Mouse (Mus musculus): ENCODE data around the gene Ahnak. TPM values are rescaled to one million over a fixed set of nuclear protein-coding genes. Genes with fewer than 3 reads are reported as not detected.

The Ahnak gene
- polyA plus RNA-seq, 1 experiment from 2014 or later = 4.5 TPM

DNA sequence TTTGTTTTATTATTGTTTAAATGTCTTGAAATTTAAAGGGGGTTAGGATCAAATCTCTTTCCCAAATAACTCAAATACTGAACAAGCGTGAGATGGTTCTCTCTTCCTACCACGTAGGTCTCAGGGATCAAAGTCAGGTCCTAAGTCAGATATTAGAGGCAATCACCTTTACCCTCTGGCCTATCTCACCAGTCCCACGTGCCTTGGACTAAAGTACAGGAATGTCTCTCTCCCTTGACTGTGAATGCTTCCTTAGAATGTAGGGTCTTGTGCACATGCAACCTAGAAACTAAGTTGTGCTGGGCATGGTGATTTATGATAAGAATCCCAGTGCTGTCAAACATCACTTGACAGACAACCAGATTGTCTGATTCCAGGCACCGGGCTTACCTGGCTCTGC lies 50.2 kb downstream of the Ahnak start:
- Histone ChIP-seq H3K4me1 (ENCODE audit: control insufficient read depth, insufficient read depth, low read length) (no peaks in the 10 kb centered on the region), H3K9ac (ENCODE audit: low read length) (no peak overlapping the region), H3K4me3 (ENCODE audit: low read depth, low read length) (no peak overlapping the region), H3K27ac (ENCODE audit: low read depth, low read length) (no peak overlapping the region), H3K36me3 (ENCODE audit: control insufficient read depth, insufficient read depth, low read length) (no peaks in the 10 kb centered on the region), H3K4me2 (ENCODE audit: low read depth) (no peak overlapping the region), H3K27me3 (ENCODE audit: control insufficient read depth, insufficient read depth, low read length) (no peaks in the 10 kb centered on the region), H3K9me3 (ENCODE audit: control insufficient read depth, low read length) (no peaks in the 10 kb centered on the region)
- 82% methylated on average over 4 of the region's 4 CpGs for WGBS
- ATAC-seq (ENCODE audit: insufficient read depth, low FRiP score, low TSS enrichment) (no peak), DNase-seq (ENCODE audit: low spot score) (no peak)

DNA sequence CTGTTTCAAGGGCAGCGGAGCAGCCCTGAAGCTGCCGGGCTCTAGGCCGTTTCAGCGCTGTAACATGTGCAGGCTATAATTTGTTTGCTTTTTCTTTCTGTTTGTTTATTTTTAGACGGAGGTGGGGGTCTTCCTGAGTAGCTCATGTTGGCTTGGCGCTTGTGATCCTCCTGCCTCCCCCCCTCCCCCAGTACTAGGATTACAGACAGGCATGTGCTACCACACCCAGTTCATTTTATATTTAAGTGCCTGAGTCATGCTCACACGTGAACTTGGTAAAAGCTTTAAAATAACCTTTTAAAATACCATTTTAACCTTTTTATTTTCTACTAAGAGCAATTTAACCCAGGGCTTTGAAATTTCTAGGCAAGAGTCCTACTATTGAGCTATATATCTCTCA lies 50.8 kb downstream of the Ahnak start:
- no peaks in the 10 kb centered on the region for H3K4me1 ChIP-seq (ENCODE audit: control insufficient read depth, insufficient read depth, low read length)
- no peak overlapping the region for H3K4me3 ChIP-seq (ENCODE audit: low read depth, low read length)
- H3K36me3 ChIP-seq (ENCODE audit: control insufficient read depth, insufficient read depth, low read length) = no peaks in the 10 kb centered on the region
- H3K4me2 ChIP-seq (ENCODE audit: low read depth) = no peak overlapping the region
- no peaks in the 10 kb centered on the region for H3K9me3 ChIP-seq (ENCODE audit: control insufficient read depth, low read length)
- H3K27ac ChIP-seq (ENCODE audit: low read depth, low read length) = no peak overlapping the region
- no peak for ATAC-seq (ENCODE audit: insufficient read depth, low FRiP score, low TSS enrichment)
- H3K27me3 ChIP-seq (ENCODE audit: control insufficient read depth, insufficient read depth, low read length) = no peaks in the 10 kb centered on the region
- 63% methylated on average over 7 of the region's 7 CpGs for WGBS
- no peak overlapping the region for H3K9ac ChIP-seq (ENCODE audit: low read length)
- no peak for DNase-seq (ENCODE audit: low spot score)

DNA sequence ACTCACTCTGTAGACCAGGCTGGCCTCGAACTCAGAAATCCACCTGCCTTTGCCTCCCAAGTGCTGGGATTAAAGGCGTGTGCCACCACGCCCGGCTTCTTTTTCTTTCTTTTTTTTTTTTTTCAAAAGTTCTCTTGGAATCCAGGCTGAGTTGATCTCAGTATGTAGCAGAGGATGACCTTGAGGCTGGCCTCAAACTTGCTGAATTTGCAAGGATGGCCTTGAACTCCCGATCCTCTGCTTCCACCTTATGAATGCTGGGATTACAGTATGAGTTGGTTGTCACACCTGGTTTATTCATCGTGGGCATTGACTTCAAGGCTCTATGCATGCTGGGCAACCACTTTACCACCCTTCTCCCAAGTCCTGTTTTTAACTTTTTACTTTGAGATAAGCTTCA lies 51.6 kb downstream of the Ahnak start:
- Histone ChIP-seq H3K27me3 (ENCODE audit: control insufficient read depth, insufficient read depth, low read length) (no peaks in the 10 kb centered on the region), H3K4me1 (ENCODE audit: control insufficient read depth, insufficient read depth, low read length) (no peaks in the 10 kb centered on the region), H3K27ac (ENCODE audit: low read depth, low read length) (no peak overlapping the region), H3K9ac (ENCODE audit: low read length) (no peak overlapping the region), H3K9me3 (ENCODE audit: control insufficient read depth, low read length) (no peaks in the 10 kb centered on the region), H3K4me2 (ENCODE audit: low read depth) (no peak overlapping the region), H3K36me3 (ENCODE audit: control insufficient read depth, insufficient read depth, low read length) (no peaks in the 10 kb centered on the region), H3K4me3 (ENCODE audit: low read depth, low read length) (no peak overlapping the region)
- no peak for DNase-seq (ENCODE audit: low spot score)
- 84% methylated on average over 6 of the region's 6 CpGs for WGBS
- ATAC-seq (ENCODE audit: insufficient read depth, low FRiP score, low TSS enrichment) = no peak

DNA sequence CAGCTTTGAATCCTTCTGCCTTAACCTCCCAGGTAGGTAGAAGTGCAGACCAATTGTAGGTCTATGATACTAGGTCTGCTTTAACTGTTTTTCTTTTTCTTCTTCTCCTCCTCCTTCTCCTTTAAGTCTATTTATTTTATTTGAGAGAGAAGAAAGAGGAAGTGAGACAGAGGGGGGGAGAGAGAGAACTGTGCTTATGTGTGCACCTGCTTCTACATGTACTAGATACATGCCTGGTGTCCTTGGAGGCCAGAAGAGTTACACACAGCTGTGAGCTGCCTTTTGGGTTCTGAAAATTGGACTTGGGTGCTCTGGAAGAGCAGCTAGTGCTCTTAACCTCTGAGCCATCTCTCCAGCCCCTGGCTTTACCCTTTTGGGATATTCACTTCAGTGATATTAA lies 52.0 kb downstream of the Ahnak start:
- Histone ChIP-seq H3K9ac (ENCODE audit: low read length) (no peak overlapping the region), H3K27me3 (ENCODE audit: control insufficient read depth, insufficient read depth, low read length) (no peaks in the 10 kb centered on the region), H3K9me3 (ENCODE audit: control insufficient read depth, low read length) (no peaks in the 10 kb centered on the region), H3K4me2 (ENCODE audit: low read depth) (no peak overlapping the region), H3K4me1 (ENCODE audit: control insufficient read depth, insufficient read depth, low read length) (no peaks in the 10 kb centered on the region), H3K27ac (ENCODE audit: low read depth, low read length) (no peak overlapping the region), H3K4me3 (ENCODE audit: low read depth, low read length) (no peak overlapping the region), H3K36me3 (ENCODE audit: control insufficient read depth, insufficient read depth, low read length) (no peaks in the 10 kb centered on the region)
- DNase-seq (ENCODE audit: low spot score) = no peak
- no peak for ATAC-seq (ENCODE audit: insufficient read depth, low FRiP score, low TSS enrichment)

DNA sequence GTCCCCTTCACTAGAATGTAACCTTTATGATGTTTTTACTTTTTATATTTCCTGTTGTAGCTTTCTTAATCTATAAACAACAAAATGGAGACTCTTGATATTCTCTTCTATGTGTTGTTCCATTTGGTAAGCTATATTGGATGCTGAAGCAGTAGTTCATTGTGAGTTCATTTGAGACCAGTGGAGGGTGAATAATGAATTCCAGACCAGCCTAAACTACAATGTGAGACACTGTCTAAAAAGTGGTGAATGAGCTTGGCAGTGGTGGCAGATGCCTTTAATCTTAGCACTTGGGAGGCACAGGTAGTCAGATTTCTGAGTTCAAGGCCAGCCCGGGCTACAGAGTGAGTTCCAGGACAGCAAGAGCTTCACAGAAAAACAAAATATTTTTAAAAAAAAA lies 54.0 kb downstream of the Ahnak start:
- no peak overlapping the region for H3K27ac ChIP-seq (ENCODE audit: low read depth, low read length)
- no peak for ATAC-seq (ENCODE audit: insufficient read depth, low FRiP score, low TSS enrichment)

DNA sequence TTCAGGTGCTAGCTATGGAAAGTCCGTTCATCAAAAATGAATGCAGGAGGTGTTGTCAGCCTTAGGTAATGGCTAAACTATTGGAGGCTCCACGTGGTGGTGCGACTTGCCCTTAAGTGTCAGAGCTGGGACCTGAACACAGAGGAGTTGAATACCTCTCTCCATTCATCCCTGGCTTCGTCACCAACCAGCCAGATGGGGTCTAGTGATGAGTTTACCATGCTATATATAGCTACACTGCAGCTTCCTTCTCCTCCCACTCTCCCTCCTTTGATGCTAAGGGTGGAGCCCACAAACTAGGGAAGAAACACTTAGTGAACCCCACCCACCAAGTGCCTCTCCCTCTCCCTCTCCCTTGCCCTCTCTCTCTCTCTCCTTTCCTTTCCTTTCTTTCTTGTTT lies 55.2 kb downstream of the Ahnak start:
- Histone ChIP-seq H3K4me2 (ENCODE audit: low read depth) (no peak overlapping the region), H3K9ac (ENCODE audit: low read length) (no peak overlapping the region), H3K4me1 (ENCODE audit: control insufficient read depth, insufficient read depth, low read length) (no peaks in the 10 kb centered on the region), H3K4me3 (ENCODE audit: low read depth, low read length) (no peak overlapping the region), H3K9me3 (ENCODE audit: control insufficient read depth, low read length) (no peaks in the 10 kb centered on the region), H3K27me3 (ENCODE audit: control insufficient read depth, insufficient read depth, low read length) (no peaks in the 10 kb centered on the region), H3K36me3 (ENCODE audit: control insufficient read depth, insufficient read depth, low read length) (no peaks in the 10 kb centered on the region), H3K27ac (ENCODE audit: low read depth, low read length) (no peak overlapping the region)
- DNase-seq (ENCODE audit: low spot score) (no peak), ATAC-seq (ENCODE audit: insufficient read depth, low FRiP score, low TSS enrichment) (no peak)
- WGBS = 62% methylated on average over 4 of the region's 4 CpGs

More for the DNA sequence above, 54.0 kb downstream of the Ahnak start:
- no peaks in the 10 kb centered on the region for H3K9me3 ChIP-seq (ENCODE audit: control insufficient read depth, low read length)
- DNase-seq (ENCODE audit: low spot score) = no peak
- WGBS = 79% methylated on average over 1 of the region's 1 CpGs
- H3K36me3 ChIP-seq (ENCODE audit: control insufficient read depth, insufficient read depth, low read length) = no peaks in the 10 kb centered on the region
- H3K4me3 ChIP-seq (ENCODE audit: low read depth, low read length) = no peak overlapping the region
- H3K4me2 ChIP-seq (ENCODE audit: low read depth) = no peak overlapping the region
- no peak overlapping the region for H3K9ac ChIP-seq (ENCODE audit: low read length)
- no peaks in the 10 kb centered on the region for H3K27me3 ChIP-seq (ENCODE audit: control insufficient read depth, insufficient read depth, low read length)
- H3K4me1 ChIP-seq (ENCODE audit: control insufficient read depth, insufficient read depth, low read length) = no peaks in the 10 kb centered on the region

DNA sequence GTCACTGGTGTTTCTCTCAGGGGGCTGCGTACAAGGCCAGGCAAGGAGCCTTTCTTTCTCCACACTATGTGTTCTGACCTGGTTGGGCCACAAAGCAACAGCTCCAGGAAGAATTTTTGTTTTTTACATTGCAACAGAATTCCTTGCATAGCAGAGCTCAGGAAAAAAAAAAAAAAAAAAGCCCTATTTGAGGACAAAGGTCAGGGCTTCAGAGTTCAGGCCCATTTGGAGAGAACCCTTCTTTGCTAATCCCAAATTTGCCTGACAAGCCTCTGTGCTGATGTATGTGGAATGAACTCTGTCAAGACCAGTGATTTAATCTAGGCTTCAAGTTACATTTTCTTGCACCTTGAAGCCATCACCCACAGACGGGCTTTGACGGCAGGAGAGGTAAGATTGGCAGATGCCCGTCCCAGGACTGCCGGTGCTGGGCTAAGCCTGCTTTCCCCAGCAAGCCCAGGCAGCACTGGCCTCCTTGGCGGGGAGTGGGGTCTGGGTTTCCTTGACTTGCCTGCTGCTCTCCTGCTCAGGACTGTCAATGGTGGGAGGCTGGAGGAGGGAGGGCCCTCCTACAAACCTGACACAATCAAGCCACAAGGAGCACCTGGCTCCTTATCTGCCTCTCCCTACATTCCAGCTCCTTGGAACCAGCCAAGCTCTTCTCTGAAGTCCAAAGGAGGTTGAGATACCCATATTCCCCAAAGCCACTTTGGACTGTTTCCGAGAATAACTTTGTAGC lies 58.3 kb downstream of the Ahnak start:
- Histone ChIP-seq H3K4me2 (ENCODE audit: low read depth) (no peak overlapping the region), H3K4me1 (ENCODE audit: control insufficient read depth, insufficient read depth, low read length) (no peaks in the 10 kb centered on the region), H3K27me3 (ENCODE audit: control insufficient read depth, insufficient read depth, low read length) (no peaks in the 10 kb centered on the region), H3K36me3 (ENCODE audit: control insufficient read depth, insufficient read depth, low read length) (no peaks in the 10 kb centered on the region), H3K9me3 (ENCODE audit: control insufficient read depth, low read length) (no peaks in the 10 kb centered on the region), H3K27ac (ENCODE audit: low read depth, low read length) (no peak overlapping the region), H3K9ac (ENCODE audit: low read length) (no peak overlapping the region), H3K4me3 (ENCODE audit: low read depth, low read length) (no peak overlapping the region)
- WGBS = 75% methylated on average over 7 of the region's 7 CpGs
- no peak for ATAC-seq (ENCODE audit: insufficient read depth, low FRiP score, low TSS enrichment)
- no peak for DNase-seq (ENCODE audit: low spot score)

DNA sequence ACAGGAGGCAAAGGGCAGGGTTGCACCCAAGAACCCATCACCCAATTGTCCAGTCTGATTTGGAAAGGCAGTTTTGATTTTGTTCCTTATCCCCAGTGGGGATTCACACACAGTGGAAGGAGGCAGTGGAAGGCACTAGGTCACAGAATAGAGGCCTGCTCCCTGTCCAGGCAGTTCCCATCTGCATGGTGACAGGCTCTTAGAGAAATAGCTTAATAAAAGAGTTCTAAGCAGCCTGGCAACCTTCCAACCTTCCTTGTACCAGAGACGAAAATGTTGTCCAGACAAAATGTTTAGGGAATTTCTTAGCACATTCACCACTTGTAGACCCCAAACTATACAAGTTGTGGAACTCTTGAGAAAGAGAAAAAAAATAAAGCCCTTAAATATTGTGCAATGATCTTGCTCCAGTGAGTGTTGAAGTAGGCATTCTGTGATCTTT lies 58.9 kb downstream of the Ahnak start:
- ATAC-seq (ENCODE audit: insufficient read depth, low FRiP score, low TSS enrichment) = no peak
- Histone ChIP-seq H3K9ac (ENCODE audit: low read length) (no peak overlapping the region), H3K4me2 (ENCODE audit: low read depth) (no peak overlapping the region), H3K4me1 (ENCODE audit: control insufficient read depth, insufficient read depth, low read length) (no peaks in the 10 kb centered on the region), H3K9me3 (ENCODE audit: control insufficient read depth, low read length) (no peaks in the 10 kb centered on the region), H3K27ac (ENCODE audit: low read depth, low read length) (no peak overlapping the region), H3K4me3 (ENCODE audit: low read depth, low read length) (no peak overlapping the region), H3K36me3 (ENCODE audit: control insufficient read depth, insufficient read depth, low read length) (no peaks in the 10 kb centered on the region), H3K27me3 (ENCODE audit: control insufficient read depth, insufficient read depth, low read length) (no peaks in the 10 kb centered on the region)
- WGBS = 81% methylated on average over 1 of the region's 1 CpGs
- no peak for DNase-seq (ENCODE audit: low spot score)

DNA sequence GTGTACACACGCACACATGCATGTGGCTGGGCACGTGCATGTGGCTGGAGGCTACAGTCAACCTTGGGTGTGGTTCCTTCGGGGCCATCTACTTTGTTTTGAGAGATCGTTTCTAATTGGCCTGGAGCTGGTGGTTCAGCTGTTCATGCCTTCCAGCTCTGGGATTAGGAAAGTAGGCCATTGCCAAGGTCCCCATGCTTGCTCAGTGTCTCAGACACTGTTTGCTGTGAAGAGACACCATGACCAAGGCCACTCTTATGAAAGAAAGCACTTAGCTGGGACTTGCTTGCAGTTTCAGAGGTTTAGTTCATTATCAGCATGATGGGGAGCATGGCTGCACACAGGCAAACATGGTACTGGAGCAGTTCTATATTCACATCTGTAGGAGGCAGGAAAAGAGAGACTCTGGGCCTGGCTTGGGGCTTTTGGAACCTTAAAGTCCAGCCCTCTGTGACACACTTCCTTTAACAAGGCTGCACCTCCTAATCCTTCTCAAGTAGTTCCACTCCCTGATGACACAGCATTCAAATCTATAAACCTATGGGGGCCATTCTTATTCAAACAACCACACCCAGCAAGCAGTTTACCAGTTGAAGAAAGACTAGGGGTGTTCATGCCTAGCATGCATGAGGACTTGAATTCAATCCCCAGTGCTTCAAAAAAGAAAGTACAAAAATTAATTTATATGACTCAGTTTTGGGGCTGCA lies 60.0 kb downstream of the Ahnak start:
- H3K4me1 ChIP-seq (ENCODE audit: control insufficient read depth, insufficient read depth, low read length) = no peaks in the 10 kb centered on the region
- H3K27me3 ChIP-seq (ENCODE audit: control insufficient read depth, insufficient read depth, low read length) = no peaks in the 10 kb centered on the region
- no peaks in the 10 kb centered on the region for H3K36me3 ChIP-seq (ENCODE audit: control insufficient read depth, insufficient read depth, low read length)
- no peak overlapping the region for H3K4me2 ChIP-seq (ENCODE audit: low read depth)
- no peaks in the 10 kb centered on the region for H3K9me3 ChIP-seq (ENCODE audit: control insufficient read depth, low read length)
- no peak for ATAC-seq (ENCODE audit: insufficient read depth, low FRiP score, low TSS enrichment)
- 92% methylated on average over 4 of the region's 4 CpGs for WGBS
- no peak for DNase-seq (ENCODE audit: low spot score)
- H3K4me3 ChIP-seq (ENCODE audit: low read depth, low read length) = no peak overlapping the region
- H3K27ac ChIP-seq (ENCODE audit: low read depth, low read length) = no peak overlapping the region
- H3K9ac ChIP-seq (ENCODE audit: low read length) = no peak overlapping the region
